Mouse (Mus musculus) T-helper 17 cell (primary cell): ENCODE results near the gene Gm8909.
"Not testable (repeated sequence)": the region's sequence is repeated elsewhere in the genome, so short reads cannot be mapped to it uniquely, and the experiment has no call there.

ENCODE experiments used
- in situ Hi-C, 2 experiments: fragments of 300-600 bp; cut with MboI, MseI; formaldehyde crosslinking; loops; 1 replicate in 1 of 2; 2 replicates in 1 of 2; pipeline ENCODE4 v1.15.1; 2025; ENCODE audit warnings: high pct_unique_total_duplicates in 2 of 2

The Gm8909 gene

GRCm38 (mm10) chr17:36168039-36168652 lies at the start of gene Gm8909:
TSS of gene Gm8909 (minus strand) at chr17:36168537.
- in situ Hi-C loops, result no loop called here

- in situ Hi-C loops, result no loop called here
These were observed 47.2 kb upstream of the Gm8909 start for GRCm38 (mm10) chr17:36215586-36215985.

- in situ Hi-C loops, result loop anchor here (5.0 to 10.0 kb wide), 2 partner anchors 50 to 58 kb away; partner anchors contain the start of gene Rpp21 (in 1 of the 2)
These were observed 38.5 kb upstream of the Gm8909 start for GRCm38 (mm10) chr17:36206846-36207245.

GRCm38 (mm10) chr17:36205862-36206261 lies 37.5 kb upstream of the Gm8909 start:
- in situ Hi-C loops, result loop anchor here (5.0 to 10.0 kb wide), 2 partner anchors 51 to 59 kb away; partner anchors contain the start of gene Rpp21 (in 1 of the 2)

- in situ Hi-C loops, result loop anchor here (5.0 to 10.0 kb wide), 2 partner anchors 52 to 59 kb away; partner anchors contain the start of gene Rpp21 (in 1 of the 2)
These were observed 37.1 kb upstream of the Gm8909 start for GRCm38 (mm10) chr17:36205456-36205855.

- in situ Hi-C loops, result loop anchor here in 1 of 2 experiments (10.0 kb wide), 1 partner anchor 63 kb away; no protein-coding TSS in a partner anchor
These were observed 33.5 kb upstream of the Gm8909 start for GRCm38 (mm10) chr17:36201851-36202250.

- in situ Hi-C loops, result loop anchor here in 1 of 2 experiments (5.0 kb wide), 1 partner anchor 116 kb away; no protein-coding TSS in a partner anchor
These were observed 30.0 kb upstream of the Gm8909 start for GRCm38 (mm10) chr17:36198317-36198716.

- in situ Hi-C loops, result no loop called here
These were observed 26.1 kb upstream of the Gm8909 start for GRCm38 (mm10) chr17:36194471-36194870.

- in situ Hi-C loops, result no loop called here
These were observed 25.3 kb upstream of the Gm8909 start for GRCm38 (mm10) chr17:36193546-36194141.

GRCm38 (mm10) chr17:36192371-36192770 lies 24.0 kb upstream of the Gm8909 start:
- in situ Hi-C loops, result no loop called here

- in situ Hi-C loops, result no loop called here
These were observed 21.8 kb upstream of the Gm8909 start, which contains the start of gene H2-T3 for GRCm38 (mm10) chr17:36190169-36190507. TSS of gene H2-T3 (minus strand) at chr17:36190287.

- in situ Hi-C loops, result no loop called here
These were observed 21.3 kb upstream of the Gm8909 start for GRCm38 (mm10) chr17:36189491-36190168.

GRCm38 (mm10) chr17:36187540-36187939 lies 19.2 kb upstream of the Gm8909 start:
- in situ Hi-C loops, result no loop called here

GRCm38 (mm10) chr17:36182212-36182611 lies 13.9 kb upstream of the Gm8909 start:
- in situ Hi-C loops, result no loop called here

- in situ Hi-C loops, result loop anchor here (5.0 kb wide), 2 partner anchors 87 to 92 kb away; no protein-coding TSS in a partner anchor
These were observed 11.1 kb upstream of the Gm8909 start for GRCm38 (mm10) chr17:36179446-36179845.

GRCm38 (mm10) chr17:36178938-36179337 lies 10.6 kb upstream of the Gm8909 start:
- in situ Hi-C loops, result loop anchor here (5.0 kb wide), 2 partner anchors 87 to 92 kb away; no protein-coding TSS in a partner anchor

GRCm38 (mm10) chr17:36176132-36176531 lies 7.8 kb upstream of the Gm8909 start:
- in situ Hi-C loops, result loop anchor here (5.0 kb wide), 2 partner anchors 84 to 89 kb away; no protein-coding TSS in a partner anchor

- in situ Hi-C loops, result no loop called here
These were observed 2.0 kb upstream of the Gm8909 start for GRCm38 (mm10) chr17:36170287-36170814.

GRCm38 (mm10) chr17:36169753-36170152 lies 1.4 kb upstream of the Gm8909 start:
- in situ Hi-C loops, result no loop called here

GRCm38 (mm10) chr17:36169094-36169493 lies 757 bp upstream of the Gm8909 start:
- in situ Hi-C loops, result not testable (repeated sequence)

GRCm38 (mm10) chr17:36167306-36168038 lies 865 bp downstream of the Gm8909 start:
- in situ Hi-C loops, result no loop called here
